Mouse (Mus musculus) thymus, postnatal 25 days (tissue): Measurements from ENCODE around the gene Foxe1.
A peak's percentile ranks its signal among the peaks of the same experiment; 100 is the strongest.

Experiments used
- DNase-seq: peaks from one replicate; pipeline ENCODE4 v3.0.0; 2022

Foxe1 gene

DNA sequence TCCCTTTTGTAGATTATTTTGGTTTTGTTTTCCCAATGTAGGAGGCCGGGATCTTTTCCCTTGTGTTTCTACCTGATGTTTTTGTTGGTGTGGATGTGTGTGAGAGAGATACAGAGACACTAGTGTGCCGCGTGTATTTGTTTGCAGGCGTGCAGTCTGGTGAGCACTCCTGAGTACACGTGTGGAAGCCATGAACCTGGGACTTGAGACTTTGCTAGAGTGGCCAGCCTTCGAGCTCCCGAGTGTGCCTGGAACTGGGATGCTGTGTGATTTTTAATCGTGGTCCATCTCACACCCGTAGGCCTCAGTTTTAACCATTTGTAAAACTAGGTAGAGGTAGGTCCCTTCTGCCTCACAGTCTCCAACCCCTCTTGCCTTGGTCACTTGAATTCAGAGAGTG is 5.5 kb downstream of the Foxe1 start:
- no peak for DNase-seq

DNA sequence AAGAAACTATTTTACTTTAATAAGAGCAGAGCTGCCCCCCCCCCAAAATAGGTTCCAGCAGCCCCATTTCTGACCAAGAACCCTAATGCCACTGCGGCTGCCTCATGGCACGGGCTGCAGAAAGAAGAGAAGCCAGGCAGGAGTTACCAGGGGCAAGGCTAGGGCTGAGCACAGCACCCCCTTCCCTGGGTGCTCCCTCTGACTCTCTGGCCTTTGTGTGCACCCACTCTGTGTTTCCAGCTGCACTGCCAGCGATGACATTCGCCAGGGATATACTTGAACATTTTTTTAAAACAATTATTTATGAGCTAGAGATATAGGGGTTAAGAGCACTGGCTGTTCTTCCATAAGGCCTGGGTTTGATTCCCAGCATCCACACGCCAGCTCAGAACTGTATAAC is 6.1 kb downstream of the Foxe1 start:
- DNase-seq, result no peak

DNA sequence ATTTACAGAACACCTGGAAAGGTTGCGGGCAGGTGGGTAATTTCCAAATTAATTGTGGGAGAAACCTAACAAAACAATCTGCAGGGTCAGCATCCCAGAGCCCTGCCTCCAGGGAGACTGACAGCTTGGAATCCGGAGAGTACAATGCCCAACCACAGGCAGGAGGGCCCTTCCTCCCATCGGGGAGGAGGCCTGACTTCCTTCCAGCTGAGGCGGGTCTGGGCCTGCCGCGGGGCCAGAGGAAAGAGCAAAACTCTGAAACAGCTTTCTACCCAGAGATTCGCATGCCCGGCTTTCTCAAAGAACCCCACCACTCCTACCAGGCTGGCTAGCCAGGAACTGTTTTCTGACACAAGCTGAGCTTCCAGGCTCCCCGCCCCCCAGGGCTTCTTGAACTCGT is 9.6 kb downstream of the Foxe1 start:
- DNase-seq, result no peak

DNA sequence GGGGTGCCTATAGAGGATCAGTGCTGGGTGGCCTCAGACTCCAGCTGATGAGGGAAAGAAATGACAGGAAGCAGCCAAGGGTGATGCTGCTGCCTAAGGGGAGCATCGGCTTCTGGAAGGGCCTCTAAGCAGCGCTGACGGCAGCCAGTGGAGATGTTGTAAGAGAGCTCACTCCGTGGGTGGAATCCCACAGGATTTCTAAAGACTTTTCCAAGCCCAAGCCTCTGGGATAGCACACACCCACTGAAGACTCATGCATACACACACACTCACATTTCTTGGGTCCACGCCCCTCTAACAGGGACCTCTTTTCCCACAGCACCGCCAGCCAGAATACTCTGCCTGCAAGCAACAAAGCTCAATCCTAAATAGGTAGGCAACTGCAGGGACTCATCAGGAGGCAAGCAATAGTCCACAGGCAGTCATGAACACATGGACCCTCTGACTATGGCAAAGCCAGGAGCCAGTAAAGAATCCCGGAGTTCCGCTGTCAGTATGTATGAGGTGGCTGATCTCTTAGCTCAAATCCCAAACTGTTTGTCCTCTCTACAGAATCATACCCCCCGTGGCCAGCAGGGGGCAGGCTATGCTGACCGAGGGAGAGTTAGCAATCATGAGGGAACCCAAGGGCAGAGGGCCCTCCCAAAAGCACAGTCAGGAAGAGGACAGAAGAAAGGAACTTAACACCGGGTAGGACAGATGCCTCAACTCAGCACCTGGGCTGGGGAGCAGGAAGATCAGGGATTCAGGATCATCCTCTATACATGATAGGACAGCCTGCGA is 13.1 kb downstream of the Foxe1 start:
- peak; percentile 70 for DNase-seq

DNA sequence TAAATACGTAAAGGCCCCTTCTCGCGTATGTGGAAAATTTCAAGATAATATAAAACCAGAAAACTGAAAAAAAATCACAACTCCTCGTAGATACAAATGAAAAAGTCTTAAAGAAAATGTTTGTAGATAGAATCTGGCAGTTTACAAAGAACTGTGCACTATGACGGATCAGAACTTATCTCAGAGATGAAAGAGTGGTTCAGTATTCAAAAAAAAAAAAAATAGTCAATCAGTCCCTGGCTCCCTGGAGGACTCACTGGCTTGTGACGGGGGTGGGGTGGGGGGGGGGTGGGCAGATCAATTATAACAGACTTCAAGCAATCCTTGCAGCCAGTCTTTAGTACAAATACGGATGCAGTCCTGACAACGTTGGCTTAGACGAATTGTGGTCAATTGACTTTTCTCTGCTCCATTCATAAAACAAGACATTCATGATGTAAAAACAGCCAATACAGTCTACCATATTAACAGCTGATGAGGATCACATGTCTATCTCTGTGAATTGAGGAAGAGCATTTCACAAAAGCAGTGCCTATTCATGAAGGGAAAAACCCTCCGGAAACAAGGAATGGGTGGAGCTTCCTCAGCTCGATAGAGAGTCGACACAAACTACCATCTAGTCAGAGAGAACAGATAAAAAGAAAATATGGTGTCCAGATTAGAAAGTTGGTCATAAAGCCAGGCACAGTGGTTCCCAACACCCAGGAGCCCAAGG is 16.3 kb downstream of the Foxe1 start:
- no peak for DNase-seq

DNA sequence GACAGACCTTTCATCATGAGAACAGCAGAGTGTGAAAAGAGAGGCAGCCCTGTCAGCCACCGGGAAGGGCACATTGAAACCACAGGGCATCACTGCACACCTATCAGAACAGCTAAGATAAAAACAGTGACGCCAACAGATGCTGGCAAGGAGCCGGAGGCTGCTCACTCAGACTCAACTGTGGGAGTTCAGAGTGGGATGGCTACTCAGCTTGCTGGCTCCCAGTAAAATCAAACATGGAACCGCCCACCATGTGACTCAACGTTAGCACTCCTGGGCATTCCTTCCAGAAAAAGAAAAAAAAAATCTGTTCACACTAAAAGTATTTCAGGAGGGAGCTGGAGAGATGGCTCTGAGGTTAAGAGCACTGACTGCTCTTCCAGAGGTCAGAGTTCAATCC is 17.8 kb downstream of the Foxe1 start:
- no peak for DNase-seq

DNA sequence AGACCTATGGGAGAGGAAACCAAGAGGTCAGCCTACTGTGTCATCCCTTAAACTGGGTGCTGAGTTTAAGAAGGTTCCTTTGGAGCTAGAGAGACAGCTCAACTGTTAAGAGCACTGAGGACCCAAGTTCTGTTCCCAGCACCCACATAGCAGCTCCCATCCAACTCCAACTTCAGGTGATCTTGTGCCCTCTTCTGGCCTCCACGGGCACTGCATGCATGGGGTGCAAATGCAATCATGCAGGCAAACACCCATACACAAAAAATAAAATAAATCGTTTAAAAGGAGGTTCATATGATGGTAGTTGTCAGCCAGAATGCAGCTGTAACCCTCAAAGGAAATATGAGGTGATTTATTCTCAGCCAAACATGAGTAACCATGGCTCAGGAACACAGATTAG is 21.0 kb downstream of the Foxe1 start:
- DNase-seq, result no peak

DNA sequence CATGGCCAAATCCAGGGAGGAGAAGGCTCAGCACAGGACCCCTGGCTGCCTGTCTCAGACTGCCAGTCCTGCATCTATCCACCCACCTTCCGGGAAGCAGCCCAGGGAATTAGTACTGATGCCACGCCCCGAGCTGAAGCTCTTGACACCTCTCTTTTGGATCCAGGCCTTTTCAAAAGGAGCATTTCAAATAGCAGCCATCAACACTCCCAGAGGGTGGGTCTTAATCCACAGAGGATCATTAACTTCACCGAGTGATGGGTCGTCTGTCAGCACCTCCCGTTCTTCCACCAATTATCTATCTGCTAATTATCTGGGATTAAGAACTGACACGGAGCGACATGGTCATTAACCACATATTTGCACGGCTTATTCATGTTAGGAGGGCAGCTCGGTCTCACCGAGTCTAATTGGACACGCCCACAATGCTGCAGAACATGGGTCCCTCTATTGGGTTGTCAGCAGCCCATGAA is 24.1 kb downstream of the Foxe1 start:
- no peak for DNase-seq

DNA sequence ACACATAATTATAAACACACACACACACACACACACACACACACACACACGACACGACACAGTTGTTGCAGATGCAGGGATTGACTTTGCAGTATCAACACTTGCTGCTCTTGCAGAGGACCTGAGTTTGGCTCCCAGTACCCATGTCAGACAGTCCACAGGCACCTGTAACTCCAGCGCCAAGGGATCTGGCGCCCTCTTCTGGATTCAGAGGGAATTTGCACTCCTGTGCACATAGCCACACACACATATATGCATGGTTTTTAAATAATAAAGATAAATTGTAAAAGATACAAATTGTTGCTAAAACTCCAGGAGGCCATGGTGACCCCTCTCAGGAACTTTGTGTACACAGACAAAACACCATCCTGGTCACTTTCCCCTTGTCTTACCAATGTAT is 25.7 kb downstream of the Foxe1 start:
- no peak for DNase-seq

DNA sequence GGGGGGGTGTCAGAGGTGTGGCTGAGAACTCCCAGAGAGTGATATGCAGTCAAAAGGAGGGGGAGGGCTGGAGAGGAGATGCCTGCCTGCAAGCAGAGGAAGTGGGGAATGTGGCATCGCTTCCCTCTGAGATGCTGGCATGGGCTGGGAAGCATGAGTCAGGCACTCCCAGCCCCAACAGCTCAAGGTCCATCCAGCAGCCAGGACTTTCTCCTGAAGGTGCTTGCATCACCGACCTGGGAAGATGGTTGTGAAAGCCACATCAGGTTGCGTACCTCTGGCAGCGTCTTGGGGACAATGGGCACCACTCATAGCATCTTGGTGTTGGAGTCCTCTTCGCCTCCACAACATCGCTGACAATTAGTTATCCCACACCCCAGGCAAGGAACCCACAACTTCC is 27.0 kb downstream of the Foxe1 start:
- no peak for DNase-seq

DNA sequence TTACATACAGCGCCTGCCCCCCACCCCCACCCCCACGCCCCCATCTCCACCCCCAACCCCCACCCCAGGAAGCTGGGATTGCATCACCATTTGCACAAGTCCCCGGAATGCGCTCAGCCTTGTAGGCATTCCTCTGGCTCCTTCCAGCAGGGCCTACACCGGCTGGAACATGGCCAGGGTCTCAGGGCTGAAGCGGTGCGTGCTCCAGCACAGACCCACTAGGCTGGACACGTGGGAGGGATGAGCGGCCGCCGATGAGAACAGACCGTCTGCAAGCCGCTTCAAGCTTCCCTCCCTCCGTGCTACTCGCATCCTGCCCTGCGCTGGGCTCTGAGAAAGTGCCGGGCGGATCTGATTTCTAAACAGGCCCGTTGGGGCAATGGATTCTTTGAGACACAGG is 27.6 kb downstream of the Foxe1 start:
- no peak for DNase-seq

DNA sequence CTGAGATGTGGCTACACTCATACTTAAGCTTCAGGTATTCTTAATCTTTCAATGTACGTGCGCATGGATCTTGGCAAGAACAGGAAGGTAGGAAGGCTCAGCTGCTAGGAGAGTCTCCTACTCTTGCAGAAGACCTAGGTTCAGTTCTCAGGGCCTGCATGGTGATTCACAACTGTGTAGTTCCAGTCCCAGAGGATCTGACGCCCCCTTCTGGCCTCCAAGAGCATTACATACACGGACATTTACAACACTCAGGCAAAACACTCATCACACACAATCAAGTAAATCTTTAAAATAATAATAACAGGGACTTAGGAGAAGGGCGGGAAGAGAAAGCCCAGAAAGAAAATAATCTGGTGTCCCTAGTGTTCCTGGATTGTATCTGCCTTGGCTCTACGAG is 31.0 kb downstream of the Foxe1 start:
- DNase-seq, result peak; percentile 30

DNA sequence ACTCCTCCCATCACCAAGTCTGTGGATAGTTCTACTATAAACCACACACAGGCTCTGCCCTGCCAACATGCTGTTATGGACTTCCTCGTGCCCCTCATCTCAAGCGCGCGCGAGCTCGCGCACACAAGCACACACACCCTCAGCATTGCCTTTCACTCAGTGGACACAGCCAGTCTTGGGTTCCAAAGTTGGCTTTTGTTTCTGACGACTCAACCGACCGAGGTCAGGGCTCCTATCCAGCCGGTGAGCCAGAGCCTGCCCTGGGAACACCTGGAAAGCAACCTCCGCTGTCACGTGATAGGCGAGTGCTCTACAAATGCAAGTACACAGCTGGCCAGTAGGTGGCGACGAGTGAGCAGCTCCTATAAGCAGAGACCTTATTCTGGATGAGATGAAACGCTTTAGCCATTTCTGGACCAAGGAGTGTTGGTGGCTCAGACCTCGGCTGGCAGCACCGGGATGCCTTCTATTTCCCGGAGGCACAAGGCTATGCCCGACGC is 31.5 kb downstream of the Foxe1 start:
- peak; percentile 78 for DNase-seq

DNA sequence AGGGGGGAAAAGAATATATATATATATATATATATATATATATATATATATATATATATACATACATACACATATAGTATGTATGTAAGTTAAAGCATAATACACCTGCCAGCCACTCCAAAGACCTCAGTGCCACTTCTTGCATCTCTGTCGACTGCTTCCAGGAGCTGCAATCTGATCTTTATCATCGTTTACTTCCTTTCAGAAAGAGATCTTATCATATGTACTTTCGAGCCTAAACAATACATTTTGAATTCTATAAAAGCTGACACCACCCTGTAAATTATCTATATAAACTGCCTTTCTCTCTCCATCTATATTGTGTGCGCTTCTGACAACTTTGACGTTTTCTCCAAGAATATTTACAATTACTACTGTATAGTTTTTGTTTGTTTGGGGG is 45.1 kb downstream of the Foxe1 start:
- DNase-seq, result no peak

DNA sequence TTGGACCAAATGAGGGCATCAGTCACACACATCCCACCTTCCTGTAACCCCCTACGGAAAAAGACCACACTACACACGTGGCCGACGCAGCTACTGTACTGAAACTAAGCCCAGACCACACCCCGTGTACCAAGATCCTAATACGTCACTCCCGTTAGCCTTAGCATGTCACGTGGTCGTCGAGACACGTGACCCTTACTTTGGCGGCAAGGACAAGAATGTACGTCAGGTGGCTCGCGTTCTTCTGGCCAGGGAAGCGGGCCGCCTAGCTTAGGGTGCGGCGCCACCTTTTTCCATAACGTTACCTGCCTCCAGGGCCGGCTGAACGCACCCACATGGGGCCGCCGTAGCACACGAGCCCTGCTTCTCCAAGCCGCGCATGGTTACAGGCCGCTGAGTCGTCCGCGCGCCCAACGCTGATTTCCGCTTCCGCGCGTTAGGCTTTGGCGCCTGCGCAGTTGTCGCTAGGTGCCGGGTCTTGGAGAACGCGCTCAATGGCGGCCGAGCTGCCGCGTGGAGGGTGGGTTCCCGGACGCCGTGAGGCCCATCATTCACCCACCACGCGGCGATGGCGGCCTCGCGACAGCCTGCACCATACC is 45.7 kb downstream of the Foxe1 start, which contains the start of gene Trmo:
Trmo (minus strand) TSS at position 425 of the 599 bp plus-strand sequence.
- DNase-seq, result peak; percentile 94

DNA sequence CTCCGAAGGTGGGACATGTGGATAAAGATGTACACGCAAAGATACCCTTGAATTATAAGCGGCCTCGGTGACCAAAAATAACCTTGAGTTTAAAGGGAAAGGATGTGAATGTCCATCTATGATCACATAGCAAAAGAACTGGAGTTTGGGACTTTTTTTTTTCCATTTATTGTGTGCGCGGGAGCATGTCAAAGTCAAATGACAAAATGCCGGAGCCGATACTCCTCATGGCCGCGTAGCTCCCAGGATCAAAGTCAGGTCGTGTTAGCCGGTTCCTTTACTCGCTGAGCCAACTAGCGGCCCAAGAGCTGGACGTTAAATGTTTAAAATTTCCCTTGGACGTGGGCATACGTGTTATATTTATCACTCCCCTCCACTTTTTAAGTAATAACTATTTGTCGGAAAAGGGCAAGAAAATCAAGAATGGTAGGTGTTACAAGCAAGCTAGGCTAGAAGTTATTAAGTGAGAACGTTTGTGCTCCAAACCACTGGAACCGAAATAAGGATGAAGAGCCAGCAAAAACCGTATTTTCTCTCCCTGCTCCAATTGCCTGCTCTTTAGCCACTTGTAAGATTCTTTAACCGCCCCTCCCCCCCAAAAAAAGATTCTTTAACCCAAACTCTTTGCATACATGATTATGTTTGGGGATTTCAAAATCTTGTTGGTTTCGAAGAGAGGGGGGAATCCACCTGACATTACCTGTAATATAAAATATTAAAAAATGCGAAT is 46.4 kb downstream of the Foxe1 start:
- no peak for DNase-seq

DNA sequence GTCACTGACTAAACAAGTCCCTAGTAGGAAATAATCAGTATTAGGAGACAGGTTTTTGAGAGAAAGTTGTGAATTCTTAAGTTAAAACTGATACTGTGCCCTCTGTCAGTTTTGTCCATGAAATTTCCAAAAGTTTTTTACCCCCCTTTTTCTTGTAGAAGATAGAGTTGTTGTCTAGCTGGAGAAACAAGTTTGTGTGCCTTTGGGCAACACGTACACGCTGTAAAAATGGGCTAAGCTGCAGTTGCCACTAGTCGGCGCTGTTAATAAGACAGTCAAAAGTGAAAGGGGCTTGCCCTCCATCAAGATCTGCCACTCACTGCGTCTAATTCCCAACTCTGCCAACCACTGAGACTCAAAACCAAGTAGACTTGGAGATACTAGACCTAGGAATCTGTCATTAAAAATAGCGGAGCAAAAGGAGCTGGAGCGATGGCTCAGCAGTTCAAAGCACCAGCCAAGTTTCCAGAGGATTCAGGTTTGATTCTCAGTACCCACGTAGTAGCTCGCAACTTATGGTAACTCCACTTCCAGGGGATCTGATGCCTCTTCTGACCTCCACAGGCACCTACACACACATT is 47.1 kb downstream of the Foxe1 start:
- peak; percentile 91 for DNase-seq

DNA sequence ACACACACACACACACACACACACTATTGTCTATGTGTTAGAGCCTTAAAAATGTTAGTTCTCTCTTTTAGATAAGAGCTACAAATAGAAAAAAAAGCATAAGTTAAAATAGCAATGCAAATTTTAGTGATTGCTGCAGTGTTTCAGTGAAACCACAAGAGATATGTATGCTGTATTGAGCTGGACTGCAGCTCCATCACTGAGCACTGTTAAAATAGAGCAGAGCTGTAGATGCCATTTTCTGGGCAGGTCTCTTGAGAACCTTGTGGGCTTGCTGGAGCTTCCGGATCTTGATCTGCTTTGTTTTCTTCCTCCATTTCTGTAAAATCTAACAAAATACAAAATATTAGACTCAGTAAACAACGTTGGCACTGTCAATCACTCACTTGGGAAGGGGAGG is 51.0 kb downstream of the Foxe1 start:
- DNase-seq, result no peak

DNA sequence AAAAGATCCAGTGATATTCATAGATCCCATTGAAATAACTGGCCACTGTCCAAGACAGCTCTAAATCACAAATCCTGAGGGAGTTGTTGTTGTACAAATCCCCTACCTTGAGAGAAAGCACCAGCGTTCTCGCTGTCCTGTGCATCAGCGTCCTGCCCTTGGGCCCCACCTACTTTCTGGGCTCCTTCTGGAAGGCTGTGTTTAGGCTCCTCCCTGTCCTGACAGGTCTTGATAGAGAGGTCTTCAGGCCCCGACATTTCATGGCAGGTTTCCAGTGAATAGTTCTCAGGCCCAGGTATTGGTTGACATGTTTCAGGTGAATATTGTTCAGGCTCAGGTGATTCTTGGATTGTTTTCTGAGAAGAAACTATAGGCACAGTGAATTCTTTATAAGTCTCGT is 52.3 kb downstream of the Foxe1 start:
- DNase-seq, result no peak
